Mouse (Mus musculus): ENCODE measurements around the gene Nhlh1.

The Nhlh1 gene

DNA sequence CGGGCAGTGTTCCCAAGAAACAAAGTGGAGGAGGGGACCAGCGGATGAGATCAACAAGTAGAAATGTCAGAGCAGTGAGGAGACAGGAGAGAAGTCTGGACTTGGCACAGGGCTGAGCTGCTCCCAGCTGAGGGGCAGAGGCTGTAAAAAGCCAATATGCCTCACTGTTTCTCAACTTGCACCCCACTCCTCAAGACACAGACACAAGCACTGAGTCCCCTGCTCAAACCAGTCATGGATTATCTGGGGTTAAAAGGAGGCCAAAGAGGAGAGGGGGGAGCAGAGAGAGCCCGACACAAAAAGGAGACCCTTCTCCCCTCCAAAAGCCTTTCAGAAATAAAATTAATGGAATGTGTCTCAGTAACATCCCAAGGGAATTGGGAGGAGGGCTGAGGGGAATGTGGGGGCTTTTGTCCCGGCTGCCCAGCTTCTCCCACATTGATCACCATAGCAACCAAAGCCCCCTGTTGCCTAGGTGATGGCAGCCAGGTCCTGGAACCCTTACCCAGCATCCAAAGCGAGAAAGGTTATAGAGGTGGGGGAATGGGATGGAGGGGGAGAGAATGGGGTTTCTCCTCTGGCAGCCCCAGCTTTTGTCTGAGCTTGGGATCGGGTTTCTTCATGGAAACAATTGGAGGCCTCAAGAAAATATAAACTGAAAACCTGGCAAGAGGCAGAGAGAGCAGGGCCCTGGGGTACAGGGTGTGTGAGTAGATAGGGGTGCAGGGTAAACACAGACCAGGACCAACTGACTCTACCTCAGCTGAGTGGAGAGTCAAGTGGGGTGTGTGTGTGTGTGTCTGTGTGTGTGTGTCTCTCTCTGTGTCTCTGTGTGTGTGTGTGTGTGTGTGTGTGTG lies 40.5 kb downstream of the Nhlh1 start:
- DNase-seq (ENCODE audit: low spot score): peak; percentile 16

DNA sequence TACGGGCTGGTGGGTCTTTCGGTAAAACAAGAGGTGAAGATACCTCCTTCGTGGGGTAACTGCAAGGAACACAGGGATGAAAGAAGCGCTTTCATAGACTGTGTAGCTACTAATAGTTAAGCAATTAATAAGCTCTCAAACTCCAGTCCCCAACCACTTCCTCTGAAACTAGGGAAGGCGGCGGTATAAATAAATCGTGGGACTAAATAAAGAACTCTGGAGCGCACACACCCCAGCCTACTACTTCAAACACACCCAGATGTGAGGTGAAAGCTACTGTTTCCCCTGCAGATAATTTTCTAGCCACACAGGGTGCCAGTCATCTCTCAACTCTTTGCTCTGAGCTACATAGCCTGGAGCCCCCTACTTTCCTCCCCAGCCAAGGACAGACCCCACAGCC lies 41.3 kb downstream of the Nhlh1 start:
- no peak for DNase-seq (ENCODE audit: low spot score)

DNA sequence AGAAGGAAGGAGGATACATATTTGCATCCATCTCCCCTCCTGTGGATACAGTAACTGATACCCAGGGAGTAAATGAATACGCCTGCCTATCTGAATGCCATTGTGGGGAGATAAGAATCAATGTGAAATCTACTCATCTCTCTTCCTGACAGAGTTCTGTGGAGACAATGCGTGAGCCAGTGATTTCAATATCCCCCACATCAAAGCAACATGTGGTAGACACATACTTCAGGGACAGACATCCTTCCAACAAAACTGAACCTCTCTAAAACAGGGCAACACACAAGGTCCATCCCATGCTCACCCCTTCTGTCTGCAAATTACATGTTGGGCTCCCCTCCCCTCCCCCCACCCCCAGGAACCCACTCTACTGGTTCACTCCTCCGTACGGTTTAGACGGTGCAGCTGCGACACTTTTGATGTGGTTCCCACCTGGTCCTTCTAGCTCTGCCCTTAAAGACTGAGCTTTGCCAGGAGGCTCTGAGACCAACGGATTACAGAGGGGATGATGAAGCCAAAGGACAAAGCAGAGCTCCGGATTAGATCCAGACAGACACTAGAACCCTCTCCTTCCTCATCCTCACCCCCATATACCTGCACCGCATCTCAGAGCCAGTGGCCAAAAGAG lies 41.9 kb downstream of the Nhlh1 start:
- DNase-seq (ENCODE audit: low spot score): no peak

DNA sequence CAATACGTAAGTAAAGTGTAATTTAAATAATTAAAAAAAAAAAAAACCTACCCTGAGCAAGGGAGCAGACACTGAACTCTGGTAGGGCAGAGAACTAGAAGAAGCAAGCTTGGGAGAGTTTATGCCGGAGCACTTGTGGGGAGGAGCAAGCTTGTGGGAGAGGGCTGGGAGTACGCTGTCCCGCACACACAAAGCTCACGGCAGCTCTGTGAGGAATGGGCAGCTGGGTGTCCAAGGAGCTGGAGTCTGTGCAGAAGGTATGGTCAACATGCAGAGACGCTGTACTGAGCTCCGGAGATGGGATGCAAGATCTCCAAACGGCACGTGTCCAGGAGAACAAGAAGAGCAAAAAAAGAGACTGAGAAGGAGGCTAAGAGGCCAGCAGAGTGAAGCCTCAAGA lies 42.6 kb downstream of the Nhlh1 start:
- DNase-seq (ENCODE audit: low spot score): no peak

DNA sequence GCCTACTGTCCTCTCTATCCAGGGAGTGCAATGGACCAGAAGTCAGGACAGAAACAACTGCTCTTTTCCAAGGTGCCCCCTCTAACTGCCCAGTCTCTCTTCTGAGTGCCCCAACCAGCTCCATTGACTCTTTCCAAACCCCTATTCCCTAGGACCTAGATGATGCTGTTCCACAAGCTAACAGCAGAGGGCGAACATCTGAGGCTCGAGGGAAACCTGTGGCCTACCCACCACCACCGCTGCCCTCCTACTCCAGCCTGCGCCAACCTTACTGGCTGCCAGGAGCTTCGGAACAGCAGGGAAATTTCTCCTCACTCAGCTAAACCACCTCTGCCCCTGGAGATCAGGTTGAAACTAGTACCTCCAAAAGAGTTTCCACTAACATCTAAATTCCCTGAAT lies 45.3 kb downstream of the Nhlh1 start:
- peak; percentile 28 for DNase-seq (ENCODE audit: low spot score)

DNA sequence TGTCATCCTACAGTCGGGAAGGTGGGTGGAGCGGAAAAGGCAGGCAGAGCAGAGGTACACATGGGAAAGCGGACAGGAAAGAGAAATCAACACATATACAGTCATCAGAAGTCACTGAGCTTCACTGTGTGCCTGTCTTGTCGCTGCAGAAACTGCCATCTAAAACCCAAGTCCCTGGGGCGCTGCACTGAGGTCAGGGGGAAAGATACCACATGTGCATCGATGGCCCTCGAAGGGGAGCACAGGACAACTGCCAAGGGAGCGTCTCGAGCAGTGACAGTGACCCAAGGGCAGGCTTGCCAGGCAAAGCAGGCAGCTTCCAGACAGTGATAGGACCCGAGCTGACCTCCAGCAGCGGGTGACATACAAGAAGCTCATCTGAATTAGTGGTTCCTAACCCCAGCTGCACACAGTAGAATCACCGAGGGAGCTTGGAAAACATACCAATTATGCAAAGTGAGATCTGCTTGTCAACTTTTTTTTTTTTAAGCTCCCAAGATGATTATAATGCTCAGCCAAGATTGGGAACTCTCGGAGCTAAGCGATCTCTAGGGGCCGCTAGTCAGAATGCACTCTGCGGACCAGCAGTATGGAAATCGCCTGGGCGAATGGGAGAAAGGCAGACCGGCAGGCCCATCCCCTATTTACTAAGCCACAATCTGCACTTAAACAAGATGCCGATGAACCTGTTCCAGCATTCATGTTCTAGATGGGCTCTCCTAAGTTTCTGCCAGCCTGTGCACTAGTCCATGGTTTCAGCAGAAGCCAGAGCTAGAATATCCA lies 47.1 kb downstream of the Nhlh1 start:
- DNase-seq (ENCODE audit: low spot score): no peak

DNA sequence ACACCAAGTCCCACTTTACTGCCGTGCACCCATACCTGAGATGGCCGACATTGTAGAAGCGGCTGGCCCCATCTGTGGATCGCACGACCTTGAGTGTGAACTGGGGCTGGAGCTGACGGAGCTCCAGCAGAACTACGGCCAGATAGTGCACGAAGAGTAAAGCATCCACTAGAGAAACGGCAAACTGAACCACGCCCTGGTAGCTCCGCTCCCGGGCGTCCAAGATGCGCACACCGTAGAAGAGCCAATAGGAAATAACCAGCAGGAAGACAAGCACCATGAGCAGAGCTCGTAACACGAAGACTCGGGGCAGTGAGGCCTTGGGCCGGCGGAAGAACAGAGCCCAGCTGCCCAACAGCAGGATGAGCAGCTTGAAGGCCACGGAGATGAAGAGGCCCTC lies 48.0 kb downstream of the Nhlh1 start:
- DNase-seq (ENCODE audit: low spot score): no peak

DNA sequence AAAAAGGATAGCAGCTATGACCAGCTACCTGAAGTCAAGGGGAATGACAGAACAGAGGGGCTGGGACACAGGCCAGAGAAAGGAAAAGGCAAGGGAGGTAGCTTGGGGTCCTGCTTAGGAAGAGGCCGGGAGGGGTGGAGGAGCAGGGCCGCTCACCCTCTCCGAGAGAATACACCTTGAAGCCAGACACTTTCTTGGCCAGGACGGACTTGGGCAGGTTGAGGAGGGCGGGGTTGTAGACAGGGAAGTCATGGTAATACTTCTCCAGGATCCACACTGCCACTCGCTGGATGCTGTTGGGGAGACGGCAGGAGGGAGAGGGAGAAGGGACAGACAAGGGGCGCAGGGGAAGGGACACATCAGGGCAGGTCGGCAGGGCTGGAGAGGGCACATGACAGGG lies 49.0 kb downstream of the Nhlh1 start:
- DNase-seq (ENCODE audit: low spot score): no peak

DNA sequence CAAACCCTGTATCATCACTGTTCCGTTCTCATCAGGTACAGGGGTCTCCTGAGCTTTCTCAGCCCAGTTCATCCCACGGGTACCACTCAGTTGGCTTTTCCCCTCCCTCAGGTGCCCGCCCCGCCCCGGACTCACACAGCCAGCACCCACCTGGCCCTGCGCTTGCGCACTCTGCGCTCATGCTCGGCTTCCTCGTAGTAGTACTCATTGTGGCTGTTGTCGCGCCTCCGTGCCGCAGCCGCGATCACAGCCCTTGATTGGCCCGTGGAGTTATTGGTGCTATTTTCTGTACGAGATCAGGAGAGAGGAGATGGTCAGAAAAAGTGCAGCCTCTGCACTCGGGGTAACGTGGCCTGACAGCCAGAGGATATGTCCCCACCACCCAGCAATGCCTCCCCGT lies 49.6 kb downstream of the Nhlh1 start:
- no peak for DNase-seq (ENCODE audit: low spot score)

Data from yolk sac, embryonic 10.5 days (tissue).